Mouse (Mus musculus) MEL (cell line): Measurements from ENCODE around the gene Ccdc3. TPM values are rescaled to one million over a fixed set of nuclear protein-coding genes. Genes with fewer than 3 reads are reported as not detected.

ENCODE experiments used
- DNase-seq: peaks from one replicate; pipeline ENCODE4 v3.0.0; 2011; ENCODE audit warnings: low read depth, low spot score
- H3K27ac ChIP-seq: 2 replicates; pipeline ENCODE4 v1.5.1; 2012; ENCODE audit warnings: low read depth, mild to moderate bottlenecking, control low read depth, low read length, moderate library complexity; ENCODE audit not compliant: control insufficient read depth
- H3K27me3 ChIP-seq, 2 experiments: fragments of 150-350 bp in 1 of 2; sonication (generic) in 1 of 2; 2 replicates each; pipeline ENCODE4 v1.6.1; 2012; ENCODE audit warnings: low read length in 2 of 2, mild to moderate bottlenecking in 2 of 2, improper control_type of control experiment in 1 of 2, moderate library complexity in 1 of 2; ENCODE audit not compliant: insufficient read depth in 2 of 2, control insufficient read depth in 1 of 2
- H3K36me3 ChIP-seq, 2 experiments: 2 replicates each; pipeline ENCODE4 v1.6.1; 2012 to 2014; ENCODE audit warnings: low read length in 2 of 2, improper control_type of control experiment in 1 of 2, inconsistent platforms in 1 of 2, mild to moderate bottlenecking in 1 of 2; ENCODE audit not compliant: insufficient read depth in 2 of 2, control insufficient read depth in 1 of 2
- H3K4me1 ChIP-seq, 2 experiments: fragments of 150-350 bp in 1 of 2; sonication (generic) in 1 of 2; 2 replicates each; pipeline ENCODE4 v1.6.1; 2012; ENCODE audit warnings: low read length in 2 of 2, improper control_type of control experiment in 1 of 2, mild to moderate bottlenecking in 1 of 2; ENCODE audit not compliant: insufficient read depth in 2 of 2, control insufficient read depth in 1 of 2
- H3K4me3 ChIP-seq, 2 experiments: fragments of 150-350 bp in 1 of 2; sonication (generic) in 1 of 2; 2 replicates each; pipeline ENCODE4 v1.5.1; 2012; ENCODE audit warnings: low read depth in 2 of 2, low read length in 2 of 2, mild to moderate bottlenecking in 2 of 2, moderate library complexity in 2 of 2, control low read depth in 1 of 2, improper control_type of control experiment in 1 of 2; ENCODE audit not compliant: control insufficient read depth in 1 of 2, insufficient read depth in 1 of 2
- H3K79me2 ChIP-seq: 2 replicates; pipeline ENCODE4 v1.6.1; 2012; ENCODE audit warnings: mild to moderate bottlenecking, low read length, moderate library complexity; ENCODE audit not compliant: control insufficient read depth, poor library complexity, insufficient read depth
- H3K9ac ChIP-seq: 2 replicates; pipeline ENCODE4 v1.6.1; 2012; ENCODE audit warnings: low read depth, mild to moderate bottlenecking, control low read depth, low read length, moderate library complexity; ENCODE audit not compliant: control insufficient read depth, poor library complexity, severe bottlenecking
- H3K9me3 ChIP-seq: fragments of 150-350 bp; sonication (generic); replicated peaks from 2 replicates; pipeline ENCODE4 v1.6.1; 2012; ENCODE audit warnings: mild to moderate bottlenecking, low read length, improper control_type of control experiment, moderate library complexity; ENCODE audit not compliant: insufficient read depth
- BHLHE40 ChIP-seq: IDR thresholded peaks from 2 replicates; pipeline ENCODE4 v1.6.1; 2012; ENCODE audit warnings: low read depth, mild to moderate bottlenecking, inconsistent platforms, low read length, improper control_type of control experiment, borderline replicate concordance
- CHD1 ChIP-seq: IDR thresholded peaks from 2 replicates; pipeline ENCODE4 v1.6.1; 2012; ENCODE audit warnings: low read depth, mild to moderate bottlenecking, inconsistent platforms, low read length, improper control_type of control experiment
- ELF1 ChIP-seq: IDR thresholded peaks from 2 replicates; pipeline ENCODE4 v1.6.1; 2014; ENCODE audit warnings: low read depth, mild to moderate bottlenecking, inconsistent platforms, low read length, improper control_type of control experiment, moderate library complexity
- EP300 ChIP-seq, 2 experiments: IDR thresholded peaks; 2 replicates each; pipeline ENCODE4 v1.6.1; 2011; ENCODE audit warnings: improper control_type of control experiment in 2 of 2, low read length in 2 of 2, low read depth in 1 of 2, mild to moderate bottlenecking in 1 of 2
- ETS1 ChIP-seq: IDR thresholded peaks from 2 replicates; pipeline ENCODE4 v1.6.1; 2012; ENCODE audit warnings: low read depth, mild to moderate bottlenecking, inconsistent platforms, low read length, improper control_type of control experiment, moderate library complexity
- GABPA ChIP-seq: IDR thresholded peaks from 2 replicates; pipeline ENCODE4 v1.6.1; 2012; ENCODE audit warnings: low read depth, mild to moderate bottlenecking, inconsistent platforms, low read length, improper control_type of control experiment, moderate library complexity
- GATA1 ChIP-seq: IDR thresholded peaks from 2 replicates; pipeline ENCODE4 v1.6.1; 2011; ENCODE audit warnings: low read depth, low read length, improper control_type of control experiment
- HCFC1 ChIP-seq: IDR thresholded peaks from 2 replicates; pipeline ENCODE4 v1.6.1; 2012; ENCODE audit warnings: low read depth, mild to moderate bottlenecking, inconsistent platforms, low read length, improper control_type of control experiment, moderate library complexity
- MAX ChIP-seq: IDR thresholded peaks from 2 replicates; pipeline ENCODE4 v1.6.1; 2011; ENCODE audit warnings: low read length, improper control_type of control experiment
- MEF2A ChIP-seq: IDR thresholded peaks from 2 replicates; pipeline ENCODE4 v1.6.1; 2014; ENCODE audit warnings: low read depth, mild to moderate bottlenecking, inconsistent platforms, low read length, improper control_type of control experiment; ENCODE audit not compliant: poor library complexity, insufficient replicate concordance, severe bottlenecking; ENCODE audit errors: extremely low read depth
- MXI1 ChIP-seq: IDR thresholded peaks from 2 replicates; pipeline ENCODE4 v1.6.1; 2011; ENCODE audit warnings: mild to moderate bottlenecking, low read depth, low read length, improper control_type of control experiment
- MYB ChIP-seq: IDR thresholded peaks from 2 replicates; pipeline ENCODE4 v1.6.1; 2011; ENCODE audit warnings: mild to moderate bottlenecking, low read depth, low read length, improper control_type of control experiment
- MYC ChIP-seq: IDR thresholded peaks from 2 replicates; pipeline ENCODE4 v1.6.1; 2011; ENCODE audit warnings: low read depth, mild to moderate bottlenecking, low read length, improper control_type of control experiment, moderate library complexity
- NELFE ChIP-seq: IDR thresholded peaks from 2 replicates; pipeline ENCODE4 v1.6.1; 2011; ENCODE audit warnings: low read depth, low read length, improper control_type of control experiment
- NRF1 ChIP-seq: IDR thresholded peaks from 2 replicates; pipeline ENCODE4 v1.6.1; 2014; ENCODE audit warnings: low read depth, mild to moderate bottlenecking, inconsistent platforms, low read length, improper control_type of control experiment, moderate library complexity; ENCODE audit not compliant: poor library complexity, insufficient read depth, severe bottlenecking
- POLR2A ChIP-seq, 2 experiments: IDR thresholded peaks; 2 replicates each; pipeline ENCODE4 v1.6.1; 2011 to 2012; ENCODE audit warnings: low read length in 2 of 2, mild to moderate bottlenecking in 2 of 2, control low read depth in 1 of 2, improper control_type of control experiment in 1 of 2, low read depth in 1 of 2, moderate library complexity in 1 of 2; ENCODE audit not compliant: control insufficient read depth in 1 of 2, insufficient read depth in 1 of 2, poor library complexity in 1 of 2
- POLR2AphosphoS5 ChIP-seq: IDR thresholded peaks from 2 replicates; pipeline ENCODE4 v1.6.1; 2012; ENCODE audit warnings: low read depth, borderline replicate concordance, mild to moderate bottlenecking, inconsistent platforms, low read length, moderate library complexity, mixed read lengths
- RAD21 ChIP-seq: IDR thresholded peaks from 2 replicates; pipeline ENCODE4 v1.6.1; 2011; ENCODE audit warnings: mild to moderate bottlenecking, low read depth, low read length, improper control_type of control experiment
- RCOR1 ChIP-seq: IDR thresholded peaks from 2 replicates; pipeline ENCODE4 v1.6.1; 2012; ENCODE audit warnings: low read depth, mild to moderate bottlenecking, inconsistent platforms, low read length, improper control_type of control experiment
- SMC3 ChIP-seq: IDR thresholded peaks from 2 replicates; pipeline ENCODE4 v1.6.1; 2011; ENCODE audit warnings: low read depth, low read length, improper control_type of control experiment
- TAL1 ChIP-seq: IDR thresholded peaks from 2 replicates; pipeline ENCODE4 v1.6.1; 2012; ENCODE audit warnings: mild to moderate bottlenecking, inconsistent platforms, low read length, moderate library complexity, mixed read lengths
- TBP ChIP-seq: IDR thresholded peaks from 2 replicates; pipeline ENCODE4 v1.8.0; 2011; ENCODE audit warnings: low read depth, low read length, improper control_type of control experiment
- USF1 ChIP-seq: IDR thresholded peaks from 2 replicates; pipeline ENCODE4 v1.6.1; 2014; ENCODE audit warnings: low read depth, mild to moderate bottlenecking, inconsistent platforms, low read length, improper control_type of control experiment, moderate library complexity
- USF2 ChIP-seq, 2 experiments: IDR thresholded peaks; 2 replicates each; pipeline ENCODE4 v1.6.1; 2011 to 2012; ENCODE audit warnings: improper control_type of control experiment in 2 of 2, low read length in 2 of 2, borderline replicate concordance in 1 of 2, inconsistent platforms in 1 of 2, low read depth in 1 of 2, mild to moderate bottlenecking in 1 of 2; ENCODE audit not compliant: insufficient read depth in 1 of 2
- ZC3H11A ChIP-seq: IDR thresholded peaks from 2 replicates; pipeline ENCODE4 v1.6.1; 2012; ENCODE audit warnings: low read depth, mild to moderate bottlenecking, inconsistent platforms, low read length, improper control_type of control experiment
- polyA plus RNA-seq, 2 experiments: library from polyadenylated mRNA; stranded (reverse) in 1 of 2; unstranded in 1 of 2; fragments of >175 nt in 1 of 2; fragments of >200 nt in 1 of 2; gene quantifications; 2 replicates each; pipeline versions ENCODE4 v1.2.1 to v1.2.4; 2012; ENCODE audit warnings: low replicate concordance in 2 of 2, low read depth in 1 of 2; ENCODE audit not compliant: insufficient read length in 2 of 2, insufficient read depth in 1 of 2, missing spikeins in 1 of 2
- total RNA-seq: library from RNA; depleted of rRNA; stranded (reverse); fragments of 300-350 nt; gene quantifications from 2 replicates; pipeline ENCODE4 v1.2.3, GENCODE M21; 2012

Ccdc3 gene
- total and polyA plus RNA-seq, 3 experiments, result not detected

DNA sequence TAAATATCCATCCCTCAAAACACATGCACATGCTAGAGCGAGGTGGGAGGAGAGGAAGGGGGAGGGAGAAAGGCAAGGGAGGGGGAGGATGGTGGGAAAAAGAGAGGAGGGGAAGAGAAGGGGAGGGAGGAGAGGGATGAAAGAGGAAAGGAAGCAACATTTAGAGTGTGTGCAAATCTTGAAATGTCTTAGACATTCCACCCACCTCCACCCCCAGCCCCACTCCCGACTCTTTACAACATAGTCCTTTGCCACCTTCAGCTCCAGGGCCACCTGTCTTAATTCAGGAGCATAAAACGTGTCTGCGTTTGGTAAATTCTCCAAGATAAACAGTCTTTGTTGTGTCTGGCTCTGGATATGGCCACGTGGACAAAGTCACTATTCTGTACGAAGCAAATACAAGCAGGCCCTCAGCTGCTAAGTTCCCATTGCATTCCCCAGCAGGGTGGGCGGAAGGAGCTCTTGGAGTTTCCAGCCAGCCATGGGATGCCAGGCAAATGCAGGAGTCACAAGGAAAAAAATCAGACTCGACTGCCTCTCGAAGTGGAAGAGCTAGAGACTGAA is 77.8 kb downstream of the Ccdc3 start:
- peaks cover 0 to 4% of the 10 kb centered on the region in 2 experiments; a peak in 3 of 4 replicates for H3K27me3 ChIP-seq
- no peaks in the 10 kb centered on the region for H3K9me3 ChIP-seq
- H3K4me3 ChIP-seq, result no peak overlapping the region
- no peaks in the 10 kb centered on the region for H3K4me1 ChIP-seq
- H3K9ac ChIP-seq, result no peak overlapping the region
- no peak for DNase-seq
- no peaks in the 10 kb centered on the region for H3K79me2 ChIP-seq
- TF ChIP-seq TBP (no peak), TAL1 (no peak), SMC3 (no peak), HCFC1 (no peak), ETS1 (no peak), POLR2AphosphoS5 (no peak), CHD1 (no peak), POLR2A (IDR thresholded peaks at IDR 0.05; ENCODE audit: control insufficient read depth in 1 of 2, insufficient read depth in 1 of 2, low read depth in 1 of 2, low read length in 2 of 2, poor library complexity in 1 of 2) (no peak), NRF1 (no peak), GATA1 (no peak), EP300 (IDR thresholded peaks at IDR 0.05; ENCODE audit: low read depth in 1 of 2, low read length in 2 of 2) (no peak), MAX (no peak)
- H3K27ac ChIP-seq, result no peak overlapping the region
- no peaks in the 10 kb centered on the region for H3K36me3 ChIP-seq

DNA sequence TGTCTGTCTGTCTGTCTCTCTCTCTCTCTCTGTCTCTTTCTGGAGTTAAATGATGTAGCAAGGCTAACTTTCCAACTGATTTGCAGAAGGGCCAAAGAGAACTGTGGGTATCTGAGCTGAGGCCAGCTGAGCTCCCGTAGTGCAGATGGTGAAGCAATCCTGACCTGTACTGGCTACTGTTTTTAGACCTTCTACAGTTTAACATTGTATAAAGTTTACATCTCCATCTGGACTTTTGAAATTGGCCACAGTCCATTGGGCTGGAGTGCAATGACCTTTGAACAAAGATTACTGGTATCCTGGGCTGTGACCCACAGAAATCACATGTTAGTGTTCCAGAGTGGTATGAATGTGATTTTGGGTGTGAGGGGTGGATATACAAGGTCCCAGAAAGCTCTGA is 81.6 kb downstream of the Ccdc3 start:
- H3K9me3 ChIP-seq, result no peaks in the 10 kb centered on the region
- no peak for DNase-seq
- no peak overlapping the region for H3K9ac ChIP-seq
- no peak overlapping the region for H3K4me3 ChIP-seq
- no peak overlapping the region for H3K27ac ChIP-seq
- H3K27me3 ChIP-seq, result peaks cover 0 to 2% of the 10 kb centered on the region in 2 experiments; a peak in 3 of 4 replicates
- no peaks in the 10 kb centered on the region for H3K79me2 ChIP-seq
- TF ChIP-seq USF1, result no peak
- no peaks in the 10 kb centered on the region for H3K36me3 ChIP-seq
- no peaks in the 10 kb centered on the region for H3K4me1 ChIP-seq

DNA sequence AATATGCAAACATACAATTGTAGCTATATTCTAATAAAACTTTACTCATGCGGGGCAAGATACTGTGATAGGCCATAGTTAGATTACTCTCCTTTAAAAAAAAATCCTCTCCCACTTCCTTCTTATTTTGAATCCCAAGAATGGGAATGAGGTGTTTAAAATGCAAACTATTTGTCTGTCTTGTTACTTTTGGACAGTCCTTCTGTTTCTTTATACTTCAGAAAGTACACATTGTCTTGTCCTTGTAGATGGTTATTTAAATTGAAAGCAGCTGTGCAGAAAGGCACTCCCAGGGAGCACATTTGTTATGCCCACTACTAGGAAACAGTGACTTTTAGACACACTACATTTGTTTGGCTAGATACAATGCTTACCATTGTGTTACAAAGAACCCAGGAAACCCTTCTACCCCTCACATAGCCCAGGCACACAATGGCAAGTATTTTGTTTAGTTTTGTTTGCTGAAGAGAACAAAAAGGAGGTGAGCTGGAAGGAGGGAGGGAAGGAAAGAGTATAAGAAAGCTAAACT is 82.3 kb downstream of the Ccdc3 start:
- Histone ChIP-seq H3K4me3 (no peak overlapping the region), H3K36me3 (no peaks in the 10 kb centered on the region), H3K79me2 (no peaks in the 10 kb centered on the region), H3K27ac (no peak overlapping the region), H3K9me3 (no peaks in the 10 kb centered on the region), H3K4me1 (no peaks in the 10 kb centered on the region), H3K27me3 (peaks cover 0 to 1% of the 10 kb centered on the region in 2 experiments; a peak in 3 of 4 replicates), H3K9ac (no peak overlapping the region)
- DNase-seq, result no peak
- TF ChIP-seq RCOR1 (no peak), USF2 (IDR thresholded peaks at IDR 0.05; ENCODE audit: borderline replicate concordance in 1 of 2, insufficient read depth in 1 of 2, low read depth in 1 of 2, low read length in 2 of 2) (no peak), NELFE (no peak), NRF1 (no peak), ZC3H11A (no peak), GATA1 (no peak), GABPA (no peak), BHLHE40 (no peak), EP300 (IDR thresholded peaks at IDR 0.05; ENCODE audit: low read depth in 1 of 2, low read length in 2 of 2) (no peak), RAD21 (no peak), HCFC1 (no peak), MXI1 (no peak), ETS1 (no peak), ELF1 (no peak), MEF2A (no peak), MYB (no peak), MYC (no peak)
